Mouse (Mus musculus) cerebellum, adult 8-10 months (tissue): ENCODE measurements around the gene N4bp2l1.

Source experiments
- DNase-seq: peaks from one replicate; pipeline ENCODE4 v3.0.0; 2022

N4bp2l1 gene

GRCm38 (mm10) chr5:150561783-150562182, 35.2 kb downstream of the N4bp2l1 start:
- DNase-seq = no peak

GRCm38 (mm10) chr5:150561376-150561775, 35.6 kb downstream of the N4bp2l1 start:
- no peak for DNase-seq

GRCm38 (mm10) chr5:150560851-150561250, 36.1 kb downstream of the N4bp2l1 start:
- DNase-seq = no peak

GRCm38 (mm10) chr5:150559519-150560103, 37.4 kb downstream of the N4bp2l1 start:
- no peak for DNase-seq

GRCm38 (mm10) chr5:150551637-150552036, 45.4 kb downstream of the N4bp2l1 start:
- no peak for DNase-seq

GRCm38 (mm10) chr5:150543184-150543583, 53.8 kb downstream of the N4bp2l1 start:
- DNase-seq = no peak

- DNase-seq = no peak
These were observed 55.7 kb downstream of the N4bp2l1 start for GRCm38 (mm10) chr5:150541302-150541701.

GRCm38 (mm10) chr5:150525239-150525638, 71.7 kb downstream of the N4bp2l1 start:
- no peak for DNase-seq

- no peak for DNase-seq
These were observed 74.1 kb downstream of the N4bp2l1 start for GRCm38 (mm10) chr5:150522867-150523234.

GRCm38 (mm10) chr5:150521937-150522866, 74.8 kb downstream of the N4bp2l1 start, which contains the start of gene Brca2:
TSS of gene Brca2 (plus strand) at chr5:150522630.
- DNase-seq = peak; percentile 89
